Mouse (Mus musculus) heart, adult 10 weeks (tissue): ENCODE data around the gene Tyw5. TPM values are rescaled to one million over a fixed set of nuclear protein-coding genes. Genes with fewer than 3 reads are reported as not detected.

Experiments
- polyA plus RNA-seq: library from polyadenylated mRNA; stranded (reverse); fragments of 350-450 nt; fragmentation: Illumina TruSeq; extraction: RNeasy Lipid Tissue Mini Kit (QIAGEN cat#74804); gene quantifications from one replicate; pipeline ENCODE4 v1.2.3, GENCODE M21; 2014; ENCODE audit warnings: low read depth, low replicate concordance

Tyw5 gene
- 12.8 TPM for polyA plus RNA-seq

GRCm38 (mm10) chr1:57406187-57407151 is at the start of gene Tyw5, which contains the start of gene Maip1:
Gene Tyw5, minus strand, starts transcription at chr1:57407101.
Gene Maip1, plus strand, starts transcription at chr1:57406328.

GRCm38 (mm10) chr1:57377376-57378341 is 29.2 kb downstream of the Tyw5 start, which contains the start of gene 1700066M21Rik:
Gene 1700066M21Rik, plus strand, starts transcription at chr1:57377620.

Other genes starting within 250 kb of the Tyw5 start
- 3.3 TPM for gene 1700066M21Rik, start 29.5 kb downstream of the Tyw5 start, polyA plus RNA-seq
- 14.8 TPM for gene Maip1, start 773 bp downstream of the Tyw5 start, polyA plus RNA-seq